Mouse (Mus musculus) liver, embryonic 14.5 days (tissue): ENCODE results near the gene Il1rl1.

Source experiments
- CTCF ChIP-seq: IDR thresholded peaks from 2 replicates; pipeline ENCODE4 v1.5.1; 2016; ENCODE audit warnings: antibody characterized with exemption, low read depth, control low read depth
- EP300 ChIP-seq: IDR thresholded peaks from 2 replicates; pipeline ENCODE4 v1.6.1; 2016; ENCODE audit warnings: antibody characterized with exemption, low read depth

GRCm38 (mm10) chr1:40444800-40445199 is 15.4 kb downstream of the Il1rl1 start:
- TF ChIP-seq EP300 (no peak), CTCF (no peak)
